Mouse (Mus musculus) MEL-GATA-1-ER (cell line): ENCODE results near the gene Mslnl.

ENCODE experiments used
- DNase-seq: peaks from one replicate; pipeline ENCODE4 v3.0.0-alpha.2; 2012; ENCODE audit warnings: low read depth; ENCODE audit errors: extremely low read depth

The Mslnl gene

DNA sequence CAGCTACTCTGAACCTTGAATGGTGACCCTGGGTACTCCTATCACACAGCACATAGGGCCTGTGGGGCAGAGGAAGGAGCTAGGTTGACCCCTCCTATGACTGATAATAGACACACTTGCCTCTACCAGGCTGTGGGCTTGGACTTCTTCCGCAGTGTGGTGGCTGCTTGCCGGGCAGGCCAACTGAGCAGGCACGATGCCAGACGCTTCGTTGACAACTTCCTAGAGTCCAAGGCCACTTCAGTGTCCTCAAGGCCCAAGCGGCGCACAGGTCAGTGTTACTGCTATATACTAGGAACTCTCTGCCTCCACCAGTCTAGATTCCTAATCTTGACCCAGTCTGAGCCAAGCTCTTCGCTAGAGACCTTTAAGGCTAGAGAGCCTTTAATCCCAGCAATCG is 8.0 kb downstream of the Mslnl start:
- DNase-seq, result no peak

GRCm38 (mm10) chr17:25744311-25744710 is 8.5 kb downstream of the Mslnl start:
- no peak for DNase-seq

GRCm38 (mm10) chr17:25748238-25748637 is 12.4 kb downstream of the Mslnl start:
- no peak for DNase-seq

DNA sequence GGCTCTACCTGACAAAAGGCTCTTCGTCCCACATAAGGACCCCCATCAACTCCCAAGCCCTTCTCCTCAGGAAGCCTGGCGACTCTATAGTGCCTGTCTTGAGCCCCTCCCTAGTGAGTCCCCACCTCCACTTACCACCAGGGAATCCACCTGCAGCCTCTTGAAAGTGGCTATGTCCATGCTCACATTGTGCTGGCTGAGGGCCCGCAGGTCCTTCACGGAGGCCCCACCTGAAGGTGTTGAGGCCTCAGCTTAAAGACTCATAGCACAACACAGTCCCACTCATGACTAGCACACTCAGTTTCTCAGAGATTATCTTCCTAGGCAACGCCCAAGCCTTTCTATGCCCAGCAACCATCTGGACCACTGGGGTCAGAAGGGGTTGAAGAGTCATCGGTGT is 13.5 kb downstream of the Mslnl start:
- no peak for DNase-seq

GRCm38 (mm10) chr17:25751446-25751845 is 15.6 kb downstream of the Mslnl start:
- no peak for DNase-seq

DNA sequence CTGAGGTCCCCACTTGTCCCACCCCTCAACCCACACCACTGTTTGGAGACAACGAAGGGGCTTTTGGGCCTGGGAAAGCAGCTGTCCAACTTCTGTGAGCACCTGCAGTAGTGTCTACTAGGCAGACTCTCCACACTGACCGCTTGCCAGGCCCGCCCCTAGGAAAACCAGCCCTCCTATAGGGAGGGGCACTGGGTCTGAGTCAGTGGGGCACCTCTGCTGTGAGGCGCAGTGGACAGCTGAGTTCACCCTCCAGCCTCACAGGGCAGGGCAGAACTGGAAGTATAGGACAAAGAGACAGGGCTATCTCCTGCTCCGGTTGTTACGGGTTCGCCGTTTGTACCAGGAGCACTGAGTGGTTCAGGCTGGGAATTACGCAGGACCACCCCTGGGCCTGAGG is 18.4 kb downstream of the Mslnl start, which contains the start of gene Msln:
Gene Msln (minus strand): TSS at position 138 of the 400 bp plus-strand sequence.
- DNase-seq, result no peak

DNA sequence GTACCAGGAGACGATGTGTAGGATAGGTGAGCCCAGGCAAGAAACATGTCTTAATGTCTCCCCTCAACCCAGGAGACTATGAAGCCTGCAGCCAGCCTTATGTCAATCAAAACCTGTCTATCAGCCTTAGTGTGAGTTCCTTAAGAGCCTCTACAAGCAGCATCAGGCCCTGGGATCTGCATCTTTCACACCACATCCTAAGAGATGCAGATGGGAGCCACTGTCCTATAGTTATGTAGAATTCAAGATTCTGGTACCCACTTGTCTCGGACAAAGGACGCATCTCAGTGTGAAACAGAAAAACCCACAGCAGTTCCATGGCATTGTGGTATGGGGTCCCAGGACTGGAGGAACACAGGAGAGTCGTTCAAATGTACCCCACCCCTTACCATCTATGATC is 19.2 kb downstream of the Mslnl start:
- DNase-seq, result no peak

- DNase-seq, result no peak
These were observed 20.0 kb downstream of the Mslnl start for GRCm38 (mm10) chr17:25755627-25756377.

DNA sequence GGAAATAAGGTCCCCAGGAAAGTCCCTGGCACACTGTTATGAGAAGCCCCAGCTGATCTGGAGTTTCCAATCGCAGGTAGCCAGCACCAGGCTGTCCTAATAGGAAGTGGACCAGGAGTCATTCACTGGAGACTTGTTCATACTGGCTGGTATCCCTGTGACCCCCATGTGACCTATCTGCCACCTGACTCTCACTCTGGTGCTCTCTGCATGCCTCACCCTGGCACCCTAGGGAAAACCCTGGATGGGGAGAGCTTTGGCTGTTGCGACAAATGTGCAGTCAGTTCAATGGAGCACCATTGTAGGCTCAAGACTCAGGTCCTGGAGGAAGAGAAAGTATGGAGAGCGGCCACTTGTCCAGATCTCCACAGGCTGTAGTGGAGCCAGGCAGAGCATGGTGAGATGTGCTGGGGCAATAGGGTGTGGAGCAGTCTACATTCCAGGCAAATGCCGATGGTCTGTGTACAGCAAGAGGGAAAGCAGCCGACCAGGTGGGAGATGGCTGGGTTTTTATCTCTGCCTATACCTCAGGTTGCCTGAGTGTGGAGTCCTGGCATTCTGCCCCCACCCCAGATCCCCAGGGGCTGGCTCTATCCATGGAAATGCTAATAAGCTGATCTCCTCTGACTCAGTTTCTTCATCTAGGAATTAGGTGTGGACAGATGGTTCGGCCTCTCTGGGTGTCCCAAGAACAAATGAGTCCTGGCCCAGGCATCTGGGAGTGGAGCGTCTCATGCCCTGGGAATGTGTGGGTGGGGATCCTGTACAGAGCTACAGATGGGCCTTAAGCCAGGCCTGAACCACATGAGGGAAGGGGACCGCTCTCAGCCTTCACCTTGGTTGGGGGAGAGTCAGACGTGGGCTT is 20.8 kb downstream of the Mslnl start:
- DNase-seq, result no peak

DNA sequence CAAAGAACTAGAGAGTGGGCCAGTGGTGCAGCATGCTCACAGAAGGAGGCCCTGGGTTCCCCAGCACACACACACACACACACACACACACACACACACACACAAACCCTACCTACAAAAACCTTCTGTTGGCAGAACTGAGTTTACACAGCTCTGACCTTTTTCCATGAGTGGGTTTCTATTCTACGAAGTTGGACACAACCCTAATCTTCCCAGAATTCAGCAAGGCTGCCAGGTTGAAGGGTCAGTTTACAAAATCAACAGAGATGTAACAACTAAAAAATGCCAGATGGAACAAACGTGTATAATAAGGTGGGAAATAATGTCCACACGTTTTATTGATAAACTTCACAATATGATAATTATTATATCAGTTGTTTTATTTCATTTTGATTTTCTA is 21.8 kb downstream of the Mslnl start:
- DNase-seq, result no peak

DNA sequence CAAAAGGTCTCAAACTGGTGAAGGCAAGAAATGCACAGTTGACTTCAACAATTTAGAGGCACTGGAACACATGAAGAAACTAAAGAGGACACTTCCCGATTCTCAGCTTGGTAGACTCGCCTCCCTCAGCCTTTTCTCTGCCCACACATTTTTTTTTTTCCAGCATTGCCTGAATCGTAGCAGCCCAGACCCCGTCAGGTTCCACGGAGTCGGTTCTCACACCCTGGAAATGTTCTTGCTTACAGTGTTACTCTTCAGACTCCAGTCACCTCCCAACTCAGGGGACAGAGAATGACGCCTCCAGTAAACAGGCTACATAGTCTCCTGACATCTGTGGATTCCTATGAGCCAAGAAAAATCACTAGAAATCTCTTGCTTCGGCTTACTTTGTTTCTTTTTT is 24.3 kb downstream of the Mslnl start:
- DNase-seq, result no peak

- DNase-seq, result no peak
These were observed 25.7 kb downstream of the Mslnl start for GRCm38 (mm10) chr17:25761561-25761970.

GRCm38 (mm10) chr17:25762591-25762990 is 26.7 kb downstream of the Mslnl start:
- no peak for DNase-seq

DNA sequence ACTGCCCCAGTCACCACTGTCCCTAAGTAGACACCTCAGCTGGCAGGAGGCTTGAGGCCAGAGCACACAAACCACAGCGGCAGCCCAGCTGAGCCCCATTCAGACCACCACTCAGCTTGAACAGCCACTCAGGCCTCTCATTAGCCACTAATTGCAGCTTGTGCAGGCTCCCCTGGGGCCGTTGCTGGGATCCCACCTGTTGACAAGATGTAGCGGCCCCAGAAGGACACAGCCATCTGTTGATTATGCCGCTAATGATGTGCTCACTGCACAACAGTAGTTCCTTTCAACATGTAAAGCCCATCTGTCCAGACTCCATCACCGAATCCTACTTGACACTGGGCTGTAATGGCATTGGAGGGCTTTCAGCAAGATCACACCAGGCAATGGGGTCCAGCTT is 30.0 kb downstream of the Mslnl start:
- no peak for DNase-seq

DNA sequence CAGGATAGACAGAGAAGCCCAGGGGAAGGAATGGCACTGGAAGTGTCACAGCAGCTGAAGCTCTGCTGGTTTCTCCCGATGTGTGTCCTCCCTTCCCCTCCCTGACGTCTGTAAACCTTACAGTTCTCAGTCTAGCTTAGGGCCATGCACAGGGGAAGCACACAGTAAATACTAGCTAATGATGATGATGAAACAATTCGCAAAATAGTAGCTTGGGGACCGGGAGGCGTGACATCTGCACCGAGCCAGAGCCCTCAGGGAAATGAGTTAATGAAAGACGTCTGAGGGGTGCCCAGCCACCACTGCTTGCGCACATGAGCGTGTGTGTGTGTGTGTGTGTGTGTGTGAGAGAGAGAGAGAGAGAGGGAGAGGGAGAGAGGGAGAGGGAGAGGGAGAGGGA is 33.5 kb downstream of the Mslnl start:
- DNase-seq, result no peak

DNA sequence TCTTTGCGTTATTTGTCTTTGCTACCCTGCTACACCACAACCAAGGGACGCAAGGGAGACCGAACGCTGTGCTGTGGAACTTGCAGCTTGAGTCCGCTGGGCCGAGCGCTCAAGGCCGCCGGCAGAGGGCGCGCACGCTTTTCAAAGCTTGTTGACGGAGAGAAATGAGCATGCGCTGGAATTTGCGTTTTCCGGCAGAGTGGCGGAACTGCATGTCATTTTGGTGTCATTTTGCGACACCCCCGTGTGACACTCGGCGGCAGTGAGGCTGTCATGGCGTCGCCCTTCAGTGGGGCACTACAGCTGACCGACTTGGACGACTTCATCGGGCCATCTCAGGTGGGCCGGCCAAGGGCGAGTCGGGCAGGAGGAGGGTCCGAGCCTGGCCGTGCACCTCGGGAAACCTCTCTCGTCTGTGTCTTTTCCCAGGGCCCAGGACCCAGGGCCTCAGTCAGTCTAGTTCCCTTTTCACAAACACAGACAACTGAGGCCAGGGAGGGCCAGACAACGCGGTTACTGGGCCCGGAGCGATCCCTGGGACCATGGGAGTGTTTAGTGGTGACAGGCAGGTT is 37.8 kb downstream of the Mslnl start, which contains the start of gene Narfl:
Gene Narfl (plus strand): TSS at position 228 of the 572 bp plus-strand sequence.
- peak; percentile 89 for DNase-seq

GRCm38 (mm10) chr17:25775318-25776062 is 39.6 kb downstream of the Mslnl start:
- no peak for DNase-seq

DNA sequence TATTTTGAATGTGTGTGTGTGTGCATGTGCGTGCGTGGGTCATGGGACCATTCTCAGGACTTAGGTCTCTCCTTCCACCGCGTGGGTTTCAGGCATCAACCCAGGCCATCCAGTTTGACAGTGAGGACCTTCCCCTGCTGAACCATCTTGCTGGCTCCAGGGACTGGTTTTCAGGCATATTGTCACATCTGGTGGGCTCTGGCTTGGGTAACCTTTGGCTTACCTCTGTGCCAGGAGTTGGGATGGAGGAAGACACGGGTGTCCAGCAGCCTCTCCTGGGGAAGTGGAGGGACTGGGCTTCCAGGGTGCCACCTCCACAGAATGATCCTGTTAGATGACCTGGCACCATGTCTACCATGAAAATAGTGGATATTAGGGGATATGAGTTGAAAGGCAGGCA is 42.1 kb downstream of the Mslnl start:
- DNase-seq, result no peak

DNA sequence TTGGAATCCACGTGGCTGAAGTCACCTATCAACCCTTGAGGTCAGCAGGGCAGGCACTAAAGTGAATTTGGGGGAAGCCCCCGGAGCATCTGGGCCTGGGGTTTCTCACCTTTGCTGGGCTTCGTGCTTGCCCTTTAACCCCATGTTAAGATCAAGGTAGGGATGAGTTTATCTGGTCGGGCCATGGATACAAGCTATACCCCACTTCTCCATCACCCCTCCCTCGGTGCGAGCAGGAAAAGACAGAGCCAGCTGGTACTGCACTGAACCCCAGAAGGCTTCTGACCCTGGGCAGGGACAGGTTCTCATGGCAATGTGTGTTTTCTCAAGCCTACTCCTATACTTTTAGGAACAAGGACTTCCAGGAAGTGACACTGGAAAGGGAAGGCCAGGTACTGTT is 45.5 kb downstream of the Mslnl start:
- DNase-seq, result no peak

DNA sequence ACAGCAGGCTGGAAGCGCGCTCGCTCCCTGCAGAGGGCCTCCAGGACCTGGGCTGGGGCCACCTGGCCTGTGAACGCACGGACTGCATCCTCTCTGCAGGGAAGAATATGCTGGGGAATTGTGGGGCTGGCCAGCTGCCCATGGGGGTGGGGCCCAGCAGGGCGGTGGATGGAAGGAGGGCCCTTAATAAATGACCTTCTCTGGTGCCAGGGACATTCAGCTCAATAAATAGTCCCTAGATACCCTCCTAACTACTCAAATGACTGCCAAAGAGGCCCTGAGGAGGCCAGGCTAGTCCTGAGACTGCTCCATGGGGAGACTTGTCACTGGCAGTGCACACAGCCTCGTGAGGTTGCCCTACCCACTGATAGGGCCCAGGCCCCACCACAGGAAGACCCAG is 47.2 kb downstream of the Mslnl start:
- DNase-seq, result no peak

DNA sequence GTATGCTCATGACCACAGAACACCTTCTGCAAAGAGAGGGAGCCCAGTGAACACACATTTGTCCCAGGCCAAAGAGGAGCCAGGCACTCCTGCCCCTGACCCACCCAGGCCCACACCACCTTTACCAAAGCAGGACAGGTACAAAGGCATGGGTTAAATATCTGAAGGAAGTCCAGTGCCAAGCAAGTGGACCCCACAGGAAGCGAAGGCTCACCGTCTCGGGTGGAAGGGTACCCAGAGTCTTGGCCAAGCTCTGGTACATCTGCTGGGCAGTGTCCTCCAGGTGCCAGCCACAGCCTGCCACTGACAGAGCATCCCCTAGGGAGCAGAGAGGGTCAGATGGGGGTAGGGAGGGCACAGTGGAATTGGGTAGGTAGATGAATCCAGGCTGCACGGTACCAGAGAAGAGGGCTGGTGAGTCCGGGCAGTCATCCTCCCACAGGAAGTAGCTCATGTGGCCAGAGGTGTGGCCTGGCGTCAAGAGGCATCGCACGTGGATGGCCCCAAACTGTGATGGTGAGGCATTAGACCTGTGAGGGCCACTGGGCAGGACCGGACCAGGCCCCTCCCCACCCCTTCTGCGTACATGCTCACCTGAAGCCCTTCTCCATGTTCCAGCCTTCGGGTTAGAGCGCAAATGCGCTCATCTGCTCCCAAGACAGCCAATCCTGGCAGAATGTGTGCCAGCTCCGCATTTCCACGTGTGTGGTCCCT is 48.2 kb downstream of the Mslnl start:
- no peak for DNase-seq
